Mouse (Mus musculus) hindbrain, embryonic 15.5 days (tissue): ENCODE measurements around the gene Stat6. TPM values are rescaled to one million over a fixed set of nuclear protein-coding genes. Genes with fewer than 3 reads are reported as not detected.
A peak's percentile ranks its signal among the peaks of the same experiment; 100 is the strongest.

Experiments used
- ATAC-seq: fragments of 200-750 bp; cut with Nextera tagmentation; 2 replicates; pipeline ENCODE4 v1.8.0; 2017; ENCODE audit warnings: low read depth, moderate number of reproducible peaks, moderate TSS enrichment; ENCODE audit not compliant: low FRiP score
- H3K27ac ChIP-seq: fragments of 300-500 bp; sonication (generic); replicated peaks from 2 replicates; pipeline ENCODE4 v1.5.1; 2015; ENCODE audit warnings: mild to moderate bottlenecking, inconsistent platforms
- H3K27me3 ChIP-seq: fragments of 300-500 bp; sonication (generic); 2 replicates; pipeline ENCODE4 v1.6.1; 2015; ENCODE audit warnings: control low read depth, inconsistent platforms
- H3K36me3 ChIP-seq: fragments of 300-500 bp; sonication (generic); 2 replicates; pipeline ENCODE4 v1.6.1; 2015; ENCODE audit warnings: control low read depth, inconsistent platforms
- H3K4me1 ChIP-seq: fragments of 300-500 bp; sonication (generic); replicated peaks from 2 replicates; pipeline ENCODE4 v1.6.1; 2015; ENCODE audit warnings: control low read depth, inconsistent platforms
- H3K4me2 ChIP-seq: fragments of 300-500 bp; sonication (generic); 2 replicates; pipeline ENCODE4 v1.6.1; 2015; ENCODE audit warnings: moderate library complexity, mild to moderate bottlenecking, inconsistent platforms
- H3K4me3 ChIP-seq: fragments of 300-500 bp; sonication (generic); 2 replicates; pipeline ENCODE4 v1.5.1; 2015; ENCODE audit warnings: mild to moderate bottlenecking, inconsistent platforms
- H3K9ac ChIP-seq: fragments of 300-500 bp; sonication (generic); 2 replicates; pipeline ENCODE4 v1.6.1; 2015; ENCODE audit warnings: inconsistent platforms
- H3K9me3 ChIP-seq: fragments of 300-500 bp; sonication (generic); 2 replicates; pipeline ENCODE4 v1.6.1; 2016; ENCODE audit warnings: control low read depth, inconsistent platforms
- WGBS: fragments of 180-500 bp; shearing (Covaris S2); methylation state at CpG from one replicate; pipeline ENCODE4 v1.1.7; 2015; 5-methylcytosine and 5-hydroxymethylcytosine counted together
- polyA plus RNA-seq: library from polyadenylated mRNA; unstranded; fragments of >200 nt; fragmentation: Nextera tagmentation; extraction: Ambion mirVana; gene quantifications from 2 replicates; pipeline ENCODE4 v1.2.1, GENCODE M21; 2015

Stat6 gene
- polyA plus RNA-seq, 1 experiment from 2014 or later, result 6.2 TPM

GRCm38 (mm10) chr10:127618173-127618572, 24.6 kb upstream of the Stat6 start:
- H3K4me3 ChIP-seq, result peak overlapping the region; percentile 71
- peaks cover 62% of the 10 kb centered on the region for H3K4me1 ChIP-seq
- H3K27ac ChIP-seq, result no peak overlapping the region
- no peak for ATAC-seq
- H3K27me3 ChIP-seq, result no peaks in the 10 kb centered on the region
- H3K36me3 ChIP-seq, result no peaks in the 10 kb centered on the region
- H3K9ac ChIP-seq, result 0 out of 2 replicates have a peak overlapping the region, but pooled peaks have one; percentile 70
- H3K4me2 ChIP-seq, result peak overlapping the region; percentile 87
- no peaks in the 10 kb centered on the region for H3K9me3 ChIP-seq
- WGBS, result 38% methylated on average over 6 of the region's 6 CpGs

DNA sequence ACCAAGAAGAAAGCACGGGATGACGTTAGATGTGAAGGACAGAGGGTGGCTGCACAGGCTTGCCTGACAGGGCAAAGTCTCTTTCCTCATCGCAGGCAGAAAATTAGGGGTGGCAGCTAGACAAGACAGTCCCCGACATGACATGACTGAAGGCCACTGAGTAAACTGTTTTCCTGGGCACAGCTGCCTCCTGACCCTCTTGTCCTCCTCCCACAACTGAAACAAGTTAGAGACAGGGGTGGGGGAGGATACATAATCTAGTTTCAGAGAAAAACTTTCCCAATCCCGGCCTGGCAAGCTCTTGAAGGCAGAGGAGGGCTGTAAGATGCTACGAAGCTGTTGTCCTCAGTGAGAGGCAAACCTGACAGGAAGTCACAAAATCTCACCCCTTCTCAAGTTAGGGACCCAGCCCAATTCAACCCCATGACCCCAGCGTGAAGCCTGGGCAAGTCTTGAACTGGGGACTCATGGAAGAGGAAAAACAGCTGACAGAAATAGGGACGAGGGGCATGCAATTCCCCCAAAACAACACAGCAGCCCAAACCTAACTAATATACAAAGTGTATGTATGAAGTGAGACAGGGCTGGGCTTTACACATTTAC, 23.6 kb upstream of the Stat6 start:
- 23% methylated on average over 8 of the region's 8 CpGs for WGBS

DNA sequence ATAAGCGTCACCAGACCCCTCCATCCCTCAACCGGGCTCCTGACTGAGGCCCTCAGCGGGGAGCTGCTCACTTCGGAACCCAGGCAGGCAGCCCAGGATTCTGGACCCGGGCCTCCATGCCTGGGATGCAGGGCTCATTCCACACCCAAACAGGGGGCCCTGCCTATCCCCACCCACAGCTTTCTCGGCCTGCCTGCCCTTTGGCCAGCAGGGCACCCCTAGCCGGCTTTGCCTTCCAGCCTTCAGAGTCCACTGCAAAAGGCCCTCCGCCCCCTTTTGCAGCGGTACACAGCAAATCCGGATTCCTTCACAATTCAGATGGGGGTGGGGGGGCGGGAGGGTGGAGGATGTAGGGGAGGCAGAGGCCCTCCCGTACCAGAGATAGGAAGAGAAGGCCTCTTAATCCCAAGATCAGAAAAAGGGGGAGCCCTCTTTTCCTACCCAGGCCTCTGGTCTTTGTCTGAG, 22.8 kb upstream of the Stat6 start:
- peak overlapping the region; percentile 71 for H3K4me3 ChIP-seq
- H3K27ac ChIP-seq, result peak overlapping the region; percentile 86
- H3K36me3 ChIP-seq, result no peaks in the 10 kb centered on the region
- H3K27me3 ChIP-seq, result no peaks in the 10 kb centered on the region
- peaks cover 47% of the 10 kb centered on the region for H3K4me1 ChIP-seq
- peak overlapping the region; percentile 70 for H3K9ac ChIP-seq
- peak overlapping the region; percentile 87 for H3K4me2 ChIP-seq
- no peaks in the 10 kb centered on the region for H3K9me3 ChIP-seq
- WGBS, result under 1% methylated on average over 12 of the region's 12 CpGs
- ATAC-seq, result peak; percentile 2; the same call in 1 of the 2 replicates

More for the DNA sequence above, 23.6 kb upstream of the Stat6 start:
- peak overlapping the region; percentile 87 for H3K4me2 ChIP-seq
- no peaks in the 10 kb centered on the region for H3K36me3 ChIP-seq
- peaks cover 55% of the 10 kb centered on the region for H3K4me1 ChIP-seq
- no peaks in the 10 kb centered on the region for H3K27me3 ChIP-seq
- peak overlapping the region; percentile 86 for H3K27ac ChIP-seq
- H3K9ac ChIP-seq, result peak overlapping the region; percentile 70
- peak overlapping the region; percentile 71 for H3K4me3 ChIP-seq
- H3K9me3 ChIP-seq, result no peaks in the 10 kb centered on the region
- ATAC-seq, result no peak

- peak; percentile 76 for ATAC-seq
- Histone ChIP-seq H3K4me2 (peak within 1 kb of the TSS; percentile 87), H3K9me3 (no peaks in the 10 kb centered on the region), H3K27ac (peak within 1 kb of the TSS; percentile 86), H3K36me3 (no peaks in the 10 kb centered on the region), H3K27me3 (no peaks in the 10 kb centered on the region), H3K9ac (peak within 1 kb of the TSS; percentile 70), H3K4me1 (peaks cover 41% of the 10 kb centered on the region), H3K4me3 (peak within 1 kb of the TSS; percentile 71)
- WGBS, result 0% methylated on average over 24 of the region's 32 CpGs
Observed at GRCm38 (mm10) chr10:127620406-127621190, 22.2 kb upstream of the Stat6 start, which contains the start of gene Lrp1. TSS of gene Lrp1 (minus strand) at chr10:127621148.

DNA sequence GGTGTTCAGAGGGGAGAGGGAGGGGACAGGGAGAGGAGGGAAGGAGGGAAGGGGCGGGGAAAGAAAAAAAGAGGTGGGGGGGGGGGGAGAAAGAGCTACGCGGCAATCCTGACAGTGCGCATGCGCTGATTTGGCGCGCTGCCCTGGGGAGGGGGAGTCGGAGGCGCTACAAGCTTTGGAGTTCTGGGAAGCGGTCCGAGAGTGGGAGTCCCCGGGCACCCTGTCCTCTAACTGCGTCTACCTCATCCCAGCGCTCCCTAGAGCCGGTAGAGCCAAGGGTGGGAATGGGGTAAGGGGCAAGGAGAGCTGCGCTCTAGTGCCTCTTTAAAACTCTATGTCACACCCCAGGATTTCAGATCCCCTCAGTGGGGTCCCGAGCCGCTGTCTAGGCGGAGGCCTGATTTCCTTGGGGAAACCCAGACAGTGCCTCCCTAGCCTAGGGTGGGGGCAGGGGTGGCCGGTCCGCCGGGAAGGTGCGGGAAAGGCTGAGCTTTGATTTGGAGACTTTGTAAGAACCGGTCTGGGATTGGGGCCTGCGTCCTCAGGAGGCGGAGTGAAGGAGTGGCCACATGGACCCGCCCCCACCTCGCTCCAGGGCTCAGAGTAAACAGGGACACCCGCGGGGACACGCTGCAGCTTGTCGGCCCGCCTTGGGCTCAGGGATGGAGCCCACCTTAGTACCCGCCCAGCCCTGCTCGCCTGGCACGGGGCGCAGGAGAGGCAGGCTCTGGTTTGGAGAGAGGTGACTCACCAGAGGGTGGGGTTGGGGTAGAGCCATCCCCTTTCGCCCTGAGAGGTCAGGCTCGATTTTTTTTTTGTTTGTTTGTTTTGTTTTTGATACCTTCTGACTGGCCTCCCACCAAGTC, 21.4 kb upstream of the Stat6 start:
- Histone ChIP-seq H3K4me1 (peaks cover 33% of the 10 kb centered on the region), H3K4me2 (peak overlapping the region; percentile 87), H3K9ac (peak overlapping the region; percentile 43), H3K4me3 (peak overlapping the region; percentile 71), H3K9me3 (no peaks in the 10 kb centered on the region), H3K27me3 (no peaks in the 10 kb centered on the region), H3K36me3 (no peaks in the 10 kb centered on the region), H3K27ac (peak overlapping the region; percentile 82)
- ATAC-seq, result peak; percentile 84
- WGBS, result under 1% methylated on average over 36 of the region's 39 CpGs

GRCm38 (mm10) chr10:127622057-127622392, 20.8 kb upstream of the Stat6 start:
- Histone ChIP-seq H3K27me3 (no peaks in the 10 kb centered on the region), H3K4me2 (peak overlapping the region; percentile 87), H3K4me3 (peak overlapping the region; percentile 71), H3K9ac (peak overlapping the region; percentile 43), H3K4me1 (peaks cover 27% of the 10 kb centered on the region), H3K9me3 (no peaks in the 10 kb centered on the region), H3K36me3 (no peaks in the 10 kb centered on the region), H3K27ac (peak overlapping the region; percentile 82)
- 1% methylated on average over 13 of the region's 13 CpGs for WGBS
- ATAC-seq, result peak; percentile 24; the same call in 1 of the 2 replicates

GRCm38 (mm10) chr10:127622661-127623060, 20.1 kb upstream of the Stat6 start:
- H3K4me3 ChIP-seq, result no peak overlapping the region
- ATAC-seq, result no peak
- H3K4me1 ChIP-seq, result peaks cover 21% of the 10 kb centered on the region
- H3K4me2 ChIP-seq, result no peak overlapping the region
- WGBS, result 60% methylated on average over 4 of the region's 4 CpGs
- no peaks in the 10 kb centered on the region for H3K36me3 ChIP-seq
- H3K27ac ChIP-seq, result no peak overlapping the region
- no peaks in the 10 kb centered on the region for H3K9me3 ChIP-seq
- no peaks in the 10 kb centered on the region for H3K27me3 ChIP-seq
- no peak overlapping the region for H3K9ac ChIP-seq

GRCm38 (mm10) chr10:127623439-127624216, 19.2 kb upstream of the Stat6 start:
- H3K36me3 ChIP-seq, result no peaks in the 10 kb centered on the region
- 92% methylated on average over 6 of the region's 6 CpGs for WGBS
- H3K4me1 ChIP-seq, result peaks cover 11% of the 10 kb centered on the region
- H3K4me2 ChIP-seq, result no peak overlapping the region
- H3K4me3 ChIP-seq, result no peak overlapping the region
- H3K9ac ChIP-seq, result no peak overlapping the region
- no peaks in the 10 kb centered on the region for H3K9me3 ChIP-seq
- no peak for ATAC-seq
- H3K27ac ChIP-seq, result no peak overlapping the region
- no peaks in the 10 kb centered on the region for H3K27me3 ChIP-seq

- ATAC-seq, result no peak
- H3K9ac ChIP-seq, result no peak overlapping the region
- 91% methylated on average over 3 of the region's 3 CpGs for WGBS
Observed at GRCm38 (mm10) chr10:127626433-127626832, 16.4 kb upstream of the Stat6 start.

DNA sequence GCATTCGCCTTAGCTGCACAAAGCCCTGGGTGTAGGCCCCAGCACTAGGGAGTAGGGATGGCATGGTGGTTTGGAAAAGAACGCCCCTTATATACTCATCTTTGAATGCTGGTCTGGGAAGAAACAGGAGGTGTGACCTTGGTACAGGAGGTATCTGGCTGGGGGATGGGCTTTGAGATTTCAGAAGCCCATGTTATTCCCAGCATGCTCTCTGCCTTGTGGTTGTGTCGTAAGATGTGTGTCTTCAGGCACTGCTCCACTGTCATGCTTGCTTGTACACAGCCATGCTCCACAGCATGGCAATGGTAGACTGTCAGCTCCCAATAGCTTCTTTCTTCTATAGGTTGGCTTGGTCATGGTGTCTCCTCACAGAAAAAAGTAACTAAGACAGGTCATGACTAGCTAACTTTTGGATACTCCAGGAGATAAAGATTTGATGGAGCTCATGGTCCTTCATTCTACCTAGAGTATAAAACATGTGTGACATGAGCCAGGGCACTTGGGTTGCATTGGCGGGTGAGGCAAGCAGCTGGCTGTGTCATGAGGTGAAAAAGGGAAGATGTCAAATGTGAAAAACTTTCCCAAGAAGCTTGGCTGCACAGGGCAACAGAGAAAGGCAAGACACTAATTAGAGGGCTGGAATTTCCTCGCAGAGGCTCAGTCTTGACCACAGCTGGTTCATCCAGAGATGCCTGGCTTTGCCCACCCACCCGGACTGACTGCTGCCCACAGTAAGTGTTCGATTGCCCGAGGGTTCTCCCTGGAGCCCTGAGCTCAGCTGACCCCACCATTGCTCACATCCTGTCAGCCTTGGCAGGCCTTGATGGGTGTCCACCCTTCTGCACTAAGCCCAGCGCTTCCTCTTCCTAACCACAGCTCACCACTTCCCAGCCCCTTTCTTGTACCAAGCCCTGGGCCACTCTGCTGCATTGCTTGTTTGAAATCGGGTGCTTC, 11.2 kb upstream of the Stat6 start:
- H3K4me3 ChIP-seq, result no peak overlapping the region
- H3K27ac ChIP-seq, result no peak overlapping the region
- no peak for ATAC-seq
- H3K9ac ChIP-seq, result no peak overlapping the region
- H3K4me2 ChIP-seq, result no peak overlapping the region
- H3K36me3 ChIP-seq, result no peaks in the 10 kb centered on the region
- no peaks in the 10 kb centered on the region for H3K27me3 ChIP-seq
- 88% methylated on average over 10 of the region's 10 CpGs for WGBS
- no peaks in the 10 kb centered on the region for H3K4me1 ChIP-seq
- no peaks in the 10 kb centered on the region for H3K9me3 ChIP-seq

More at GRCm38 (mm10) chr10:127626433-127626832, 16.4 kb upstream of the Stat6 start:
- Histone ChIP-seq H3K4me3 (no peak overlapping the region), H3K4me1 (no peaks in the 10 kb centered on the region; the same call in 1 of the 2 replicates), H3K27me3 (no peaks in the 10 kb centered on the region), H3K36me3 (no peaks in the 10 kb centered on the region), H3K27ac (no peak overlapping the region), H3K4me2 (no peak overlapping the region), H3K9me3 (no peaks in the 10 kb centered on the region)
